Mouse (Mus musculus) thymus, postnatal 14 days (tissue): ENCODE data around the gene Aloxe3.

Experiments used
- DNase-seq: peaks from one replicate; pipeline ENCODE4 v3.0.0; 2021

Gene Aloxe3

DNA sequence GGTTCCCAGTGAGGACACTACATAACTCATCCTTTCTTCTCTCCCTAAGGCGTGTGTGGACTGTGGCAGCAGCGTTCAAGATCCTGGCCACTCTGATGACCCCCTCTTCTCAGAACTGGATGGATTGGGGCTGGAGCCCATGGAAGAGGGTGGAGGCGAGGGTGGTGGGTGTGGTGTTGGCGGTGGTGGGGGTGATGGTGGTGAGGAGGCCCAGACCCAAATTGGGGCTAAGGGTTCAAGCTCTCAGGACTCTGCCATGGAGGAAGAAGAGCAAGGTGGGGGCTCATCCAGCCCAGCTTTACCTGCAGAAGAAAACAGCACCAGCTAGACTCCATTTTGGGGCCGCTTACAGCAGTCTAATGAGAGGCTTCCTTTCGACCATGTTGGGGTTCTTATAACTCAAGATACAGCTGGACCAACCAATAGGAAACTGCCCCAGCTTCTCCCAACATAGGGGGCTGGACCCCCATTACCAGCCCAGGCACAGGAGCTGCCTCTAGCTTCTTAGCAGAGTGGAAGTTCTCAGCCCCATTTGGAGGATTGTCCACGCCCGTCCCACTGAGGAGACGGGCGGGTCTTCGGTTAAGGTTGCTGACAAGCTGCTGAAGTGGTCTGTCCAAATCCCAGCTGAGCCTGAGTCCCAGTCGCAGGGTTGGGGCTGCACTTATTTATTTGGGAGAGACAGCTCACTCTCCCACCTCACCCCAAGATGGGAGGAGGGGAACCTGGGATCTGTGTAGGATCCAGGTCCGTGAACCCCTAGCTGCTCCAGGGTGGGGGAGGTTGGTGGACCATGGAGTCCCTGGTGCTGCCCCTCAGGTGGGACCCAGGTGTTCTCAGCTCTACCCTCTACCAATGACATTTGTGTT lies 16.4 kb upstream of the Aloxe3 start:
- DNase-seq = no peak

DNA sequence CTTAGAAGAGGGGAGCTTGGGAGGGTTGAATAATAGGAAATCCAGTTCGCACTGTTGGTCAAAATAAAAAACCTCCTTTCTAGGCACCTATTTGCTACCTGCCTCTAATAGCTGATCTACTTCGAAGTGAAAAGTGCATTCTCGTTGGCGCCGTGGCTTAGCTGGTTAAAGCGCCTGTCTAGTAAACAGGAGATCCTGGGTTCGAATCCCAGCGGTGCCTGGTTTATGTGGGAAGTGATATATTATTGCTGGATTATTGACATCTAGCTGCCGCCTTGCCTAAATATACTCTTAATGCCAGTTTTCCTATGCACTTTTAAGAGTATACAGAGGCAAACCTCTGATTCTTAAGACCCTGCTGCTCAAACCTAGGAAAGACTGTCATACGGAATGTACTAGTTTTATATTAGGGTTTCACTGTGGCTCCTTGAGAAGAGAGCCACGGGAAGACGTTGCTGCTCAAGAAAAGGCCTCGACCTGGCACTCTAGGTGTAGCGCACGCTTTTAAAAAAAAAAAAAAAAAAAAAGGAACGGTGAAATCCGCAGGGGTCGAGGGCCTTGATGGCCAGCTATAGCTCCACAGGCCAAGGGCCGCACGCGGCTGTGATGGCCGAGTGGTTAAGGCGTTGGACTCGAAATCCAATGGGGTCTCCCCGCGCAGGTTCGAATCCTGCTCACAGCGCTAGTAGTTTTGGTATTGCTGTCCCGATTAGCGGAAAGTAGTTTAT lies 15.2 kb upstream of the Aloxe3 start:
- DNase-seq = peak; percentile 91

DNA sequence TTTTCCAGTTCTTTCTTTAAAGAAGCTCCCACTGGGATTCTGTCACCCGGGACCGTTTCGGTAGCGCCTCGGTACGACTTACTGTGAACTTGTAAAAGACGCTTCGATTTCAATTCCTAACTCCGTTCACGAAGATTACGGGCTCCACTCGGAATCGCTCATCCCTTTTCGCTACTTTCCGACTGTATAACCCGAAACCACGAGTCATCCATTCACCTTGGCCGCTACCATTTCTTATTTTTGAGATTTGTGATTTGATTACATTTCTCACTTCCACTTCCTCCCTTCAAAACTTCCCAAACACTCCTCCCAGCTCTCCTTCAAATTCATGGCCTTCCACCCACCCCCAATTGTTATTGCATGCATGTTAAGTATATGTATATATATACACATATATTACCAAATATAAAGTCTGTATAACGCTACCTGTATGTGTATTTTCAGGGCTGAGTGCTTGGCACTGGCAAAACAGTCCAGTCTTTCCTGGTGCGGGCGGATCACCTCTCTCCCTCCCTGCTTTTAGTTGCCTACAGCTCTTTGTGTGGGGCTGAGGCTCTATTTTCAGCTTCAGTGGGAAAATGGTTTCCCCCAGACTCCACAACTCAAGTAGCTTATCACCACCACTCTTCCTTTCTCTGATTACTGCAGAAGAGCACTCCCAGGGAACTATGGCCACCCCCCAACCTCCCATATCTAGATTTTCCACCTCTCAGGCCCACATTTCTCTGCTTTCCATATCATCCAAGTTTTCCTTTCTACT lies 14.5 kb upstream of the Aloxe3 start:
- no peak for DNase-seq

DNA sequence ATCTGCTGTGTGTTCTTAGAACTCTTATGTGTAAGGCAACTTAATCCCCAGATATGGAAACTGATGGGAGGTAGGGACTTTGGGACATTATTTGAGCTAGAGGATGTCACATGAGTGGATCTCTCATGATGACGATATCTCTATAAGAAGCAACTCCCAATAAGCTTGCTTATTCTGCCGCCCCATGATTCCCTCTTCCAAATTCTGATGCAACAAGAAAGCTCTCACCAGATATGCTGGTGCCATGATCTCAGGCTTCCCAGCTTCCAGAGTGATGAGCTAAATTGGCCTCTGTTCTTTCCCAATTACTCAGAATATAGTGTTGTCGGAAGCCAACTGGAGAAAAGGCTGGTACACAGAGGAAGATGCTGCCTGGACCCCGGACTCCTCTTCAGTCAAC lies 13.8 kb upstream of the Aloxe3 start:
- DNase-seq = no peak

DNA sequence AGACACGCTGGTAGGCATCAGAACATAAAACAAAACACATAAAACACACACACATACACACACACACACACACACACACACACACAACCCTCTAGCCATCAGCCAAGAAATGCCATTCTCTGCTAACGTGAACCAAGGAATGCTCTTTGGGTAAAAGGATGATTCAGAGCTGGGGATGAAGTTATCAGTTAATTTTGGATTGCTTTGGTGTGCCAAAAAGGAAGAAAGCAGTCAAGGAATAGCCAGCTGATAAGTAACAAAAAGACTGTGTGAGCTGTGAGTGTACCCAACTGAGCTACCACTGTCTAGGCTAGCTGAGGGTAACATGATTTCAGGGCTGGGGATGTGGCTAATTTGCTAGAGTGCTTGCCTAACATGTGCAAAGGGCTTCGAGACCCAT lies 11.7 kb upstream of the Aloxe3 start:
- DNase-seq = no peak

DNA sequence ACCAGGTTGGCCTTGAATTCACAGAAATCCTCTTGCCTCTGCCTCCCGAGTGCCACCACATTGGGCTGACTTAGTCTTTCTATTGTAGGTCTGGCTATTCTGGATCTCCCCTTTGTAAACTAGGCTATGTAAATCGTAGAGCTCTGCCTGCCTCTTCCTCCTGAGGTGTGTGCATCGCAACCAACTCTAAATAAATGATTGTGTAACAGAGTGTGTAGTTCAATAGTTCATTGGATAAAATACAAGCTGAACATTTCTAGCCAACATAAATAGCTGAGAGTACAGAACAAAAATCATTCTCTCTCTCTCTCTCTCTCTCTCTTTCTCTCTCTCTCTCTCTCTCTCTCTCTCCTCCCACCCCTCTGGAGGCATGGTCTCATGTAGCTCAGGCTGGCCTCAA lies 11.1 kb upstream of the Aloxe3 start:
- no peak for DNase-seq

DNA sequence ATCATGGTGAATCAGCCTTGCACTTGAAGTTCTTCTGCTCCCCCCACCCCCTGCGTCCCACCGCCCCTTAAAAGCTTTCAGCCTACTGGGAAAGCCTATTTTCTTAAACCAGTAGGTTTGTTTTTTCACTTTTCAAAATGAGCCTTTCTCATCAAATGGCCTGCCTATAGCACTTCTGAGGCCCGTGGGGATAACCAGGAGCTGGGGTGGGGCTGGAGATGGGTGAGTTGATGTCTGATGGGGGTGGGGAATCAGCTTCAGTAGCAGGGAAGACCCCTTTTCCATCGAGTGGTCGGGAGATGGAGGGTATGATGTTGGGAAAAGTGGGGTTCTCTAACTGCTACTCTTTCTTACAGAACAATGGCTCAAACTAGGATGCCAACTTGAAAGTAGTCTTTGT lies 8.9 kb upstream of the Aloxe3 start:
- no peak for DNase-seq

DNA sequence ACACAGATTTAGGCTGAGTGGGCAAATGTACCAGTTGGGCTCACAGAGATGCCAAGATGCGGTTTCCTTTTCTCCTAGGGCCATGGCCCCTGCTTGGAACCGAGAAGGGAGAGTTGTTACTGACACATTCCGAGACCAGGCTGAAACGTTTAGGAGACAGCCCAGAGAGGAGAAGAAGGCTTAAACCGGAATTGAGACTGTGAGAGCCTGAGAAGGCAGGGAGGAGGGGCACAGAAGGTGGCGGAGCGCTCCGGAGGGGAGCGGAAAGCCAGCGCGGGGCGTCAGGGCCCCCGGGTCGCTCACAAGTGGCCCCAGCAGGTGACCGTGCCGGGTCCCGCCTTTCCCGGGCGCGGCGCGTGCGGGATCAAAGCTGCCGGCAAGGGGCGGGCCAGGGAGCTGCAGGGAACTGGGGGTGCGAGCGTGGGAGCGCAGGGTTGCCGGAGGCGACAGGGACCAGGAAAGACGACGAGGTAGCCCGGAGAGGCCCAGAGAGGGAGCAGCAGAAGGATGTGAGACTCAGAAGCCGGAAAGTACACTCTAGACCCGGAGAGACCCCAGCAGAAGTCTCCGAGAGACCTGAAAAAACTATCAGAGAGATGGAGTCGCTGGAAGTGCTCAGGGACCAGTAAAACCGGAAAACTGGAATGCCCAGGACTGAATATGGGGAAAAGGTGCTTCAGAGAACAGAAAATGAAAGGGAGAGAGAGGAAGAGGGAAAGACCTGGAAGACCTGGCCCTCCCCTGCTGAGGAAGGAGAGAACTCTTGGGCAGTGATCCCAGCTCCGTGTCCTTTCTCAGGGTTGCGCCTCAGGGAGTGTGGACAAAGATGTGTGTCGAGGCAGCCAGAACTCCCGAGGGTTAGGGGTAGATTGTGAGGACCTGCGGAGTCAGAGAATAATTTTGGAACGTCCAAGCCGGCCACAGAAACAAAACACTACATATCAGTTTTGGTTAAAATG lies 7.7 kb upstream of the Aloxe3 start:
- DNase-seq = peak; percentile 81

DNA sequence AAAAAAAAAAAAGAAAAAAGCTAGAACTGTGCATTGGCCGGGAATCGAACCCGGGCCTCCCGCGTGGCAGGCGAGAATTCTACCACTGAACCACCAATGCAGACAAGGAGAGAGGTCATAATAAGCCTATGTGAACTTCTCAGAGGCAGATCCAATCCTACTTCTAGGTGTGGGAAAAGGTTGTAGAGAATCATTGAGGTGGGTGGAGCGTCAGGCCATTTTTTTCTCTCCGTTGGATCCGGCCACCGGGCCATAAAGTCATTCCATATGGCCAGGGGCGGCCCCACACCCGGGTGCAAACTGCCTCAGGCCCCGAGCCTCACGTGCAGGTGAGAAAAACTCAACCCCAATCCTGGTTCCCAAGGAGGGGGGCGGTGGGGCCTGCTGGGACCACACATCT lies 6.9 kb upstream of the Aloxe3 start:
- DNase-seq = peak; percentile 86

DNA sequence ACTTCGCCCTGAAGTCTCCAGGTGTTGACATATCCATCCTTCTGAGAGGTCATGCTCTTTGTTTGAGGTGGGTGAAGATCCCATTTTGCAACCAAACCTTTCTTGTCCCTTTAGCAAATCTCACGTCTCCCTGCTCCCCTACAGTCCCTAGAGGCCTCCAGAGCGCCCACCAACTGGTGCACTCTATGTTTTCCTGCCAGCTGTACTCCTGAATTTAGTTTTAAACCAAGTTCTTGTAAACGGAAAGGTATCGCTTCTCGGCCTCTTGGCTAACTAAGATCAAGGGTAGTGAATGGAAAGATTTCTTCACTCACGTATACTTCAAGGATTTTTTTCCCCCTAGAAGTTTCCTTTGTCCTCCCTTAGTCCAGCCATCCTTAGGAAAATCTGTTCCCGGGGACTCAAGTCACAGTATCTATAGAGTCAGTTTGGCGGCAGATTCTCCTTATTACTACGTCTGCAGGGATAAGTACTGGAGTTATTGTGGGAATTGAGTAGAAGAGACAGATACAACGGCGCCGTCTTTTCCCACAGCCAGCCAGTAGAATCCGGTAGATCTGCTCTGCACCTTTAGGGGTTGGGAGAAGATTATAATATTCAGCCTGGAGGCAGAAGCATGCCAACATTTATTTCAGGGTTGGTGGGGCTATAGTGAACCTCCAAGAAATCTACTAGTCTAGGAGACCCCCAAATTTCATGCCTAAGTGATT lies 6.1 kb upstream of the Aloxe3 start:
- DNase-seq = no peak

DNA sequence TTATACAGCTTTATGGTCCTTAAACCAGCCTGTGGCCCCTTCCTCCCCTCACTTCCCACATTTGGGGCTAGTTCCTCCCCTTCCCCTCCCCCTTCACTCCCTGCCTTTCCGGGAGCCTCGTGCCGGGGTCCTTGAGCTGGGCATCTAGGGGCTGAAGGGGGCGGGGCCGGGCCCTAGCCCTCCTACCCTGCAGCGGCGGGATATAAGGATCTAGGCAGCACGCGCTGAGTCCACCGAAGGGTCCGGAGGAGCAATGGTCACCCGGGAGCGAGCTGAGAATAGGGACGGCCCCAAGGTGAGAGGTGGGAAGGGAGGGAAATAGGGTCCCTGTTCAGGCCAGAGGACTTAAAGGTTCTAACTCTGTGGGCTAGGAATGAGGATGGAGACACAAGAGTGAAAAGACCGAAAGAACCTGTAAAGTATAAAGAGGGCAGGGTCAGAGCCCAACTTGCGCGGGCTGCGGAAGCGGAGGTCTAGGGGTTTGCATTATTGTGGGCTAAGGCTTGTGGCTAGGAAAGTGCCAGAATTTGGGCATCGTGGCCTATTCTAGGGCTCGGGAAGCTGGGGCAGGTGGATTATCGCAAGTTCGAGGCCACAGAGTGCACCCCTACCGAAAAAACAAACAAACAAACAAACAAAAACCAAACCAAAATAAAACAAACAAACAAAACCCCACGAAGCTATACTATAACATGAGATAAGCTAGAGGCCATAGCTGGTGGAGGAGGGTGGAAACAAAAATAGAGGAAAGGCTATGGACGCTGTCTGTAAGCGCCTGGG lies 5.3 kb upstream of the Aloxe3 start, which contains the start of gene Hes7:
Gene Hes7, plus strand, starts transcription at position 184 of the 780 bp plus-strand sequence.
- peak; percentile 24 for DNase-seq

DNA sequence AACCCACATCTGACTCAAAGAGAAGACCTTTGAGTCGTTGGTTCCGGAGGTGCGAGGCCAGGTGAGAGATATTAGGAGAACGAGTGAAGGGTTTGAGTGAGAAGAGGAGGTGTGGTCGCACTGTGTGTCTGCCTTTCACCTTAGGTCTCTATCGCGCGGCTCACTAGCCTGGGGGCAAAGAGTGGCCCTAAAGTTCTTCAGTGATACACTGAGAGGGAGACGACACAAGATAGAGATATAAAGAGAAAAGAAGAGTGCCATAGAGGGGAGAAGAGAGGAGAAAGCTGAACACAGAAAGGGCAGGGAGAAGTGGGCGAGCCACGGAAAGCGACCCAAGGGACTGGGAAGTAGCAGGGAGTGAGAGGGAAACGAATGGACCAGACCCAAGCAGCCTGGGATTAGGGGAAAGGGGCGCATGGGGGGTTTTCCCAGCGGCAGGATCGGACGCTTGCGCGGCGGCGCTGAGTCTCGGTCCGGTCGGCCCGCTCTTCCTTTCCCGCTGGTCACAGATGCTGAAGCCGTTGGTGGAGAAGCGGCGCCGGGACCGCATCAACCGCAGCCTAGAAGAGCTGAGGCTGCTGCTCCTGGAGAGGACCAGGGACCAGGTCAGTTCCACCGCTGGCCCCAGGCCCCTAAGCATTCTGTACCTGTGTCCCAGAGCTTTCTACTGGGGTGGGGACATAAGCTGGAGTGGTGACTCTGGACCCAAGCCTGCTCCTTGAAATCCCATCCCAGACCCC lies 4.5 kb upstream of the Aloxe3 start:
- DNase-seq = no peak

DNA sequence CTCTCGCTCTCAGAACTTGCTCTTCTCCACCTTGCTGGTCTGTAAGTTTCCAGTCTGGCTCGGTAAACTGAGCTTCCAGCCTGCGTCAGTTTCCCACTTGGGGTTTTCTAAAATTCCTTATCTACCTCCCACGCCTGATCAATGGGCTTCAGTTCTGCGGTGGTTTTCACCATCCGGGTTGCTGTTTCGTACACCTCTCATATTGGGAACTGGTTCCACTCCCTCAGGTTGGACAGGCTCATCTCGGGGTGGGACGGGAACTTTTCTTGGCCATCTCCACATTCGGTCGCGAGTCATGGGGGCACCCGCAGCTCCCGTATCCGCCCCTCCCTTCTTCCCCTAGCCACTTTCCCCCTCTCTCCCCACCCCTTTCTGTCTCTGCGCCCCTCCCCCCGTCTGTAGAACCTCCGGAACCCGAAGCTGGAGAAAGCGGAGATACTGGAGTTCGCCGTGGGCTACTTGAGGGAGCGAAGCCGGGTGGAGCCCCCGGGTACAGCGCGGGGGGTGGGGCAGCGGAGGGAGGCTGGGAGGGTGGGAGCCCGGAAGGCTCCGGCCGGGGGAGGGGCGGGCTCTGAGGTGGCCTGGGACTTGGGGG lies 3.9 kb upstream of the Aloxe3 start:
- peak; percentile 54 for DNase-seq

DNA sequence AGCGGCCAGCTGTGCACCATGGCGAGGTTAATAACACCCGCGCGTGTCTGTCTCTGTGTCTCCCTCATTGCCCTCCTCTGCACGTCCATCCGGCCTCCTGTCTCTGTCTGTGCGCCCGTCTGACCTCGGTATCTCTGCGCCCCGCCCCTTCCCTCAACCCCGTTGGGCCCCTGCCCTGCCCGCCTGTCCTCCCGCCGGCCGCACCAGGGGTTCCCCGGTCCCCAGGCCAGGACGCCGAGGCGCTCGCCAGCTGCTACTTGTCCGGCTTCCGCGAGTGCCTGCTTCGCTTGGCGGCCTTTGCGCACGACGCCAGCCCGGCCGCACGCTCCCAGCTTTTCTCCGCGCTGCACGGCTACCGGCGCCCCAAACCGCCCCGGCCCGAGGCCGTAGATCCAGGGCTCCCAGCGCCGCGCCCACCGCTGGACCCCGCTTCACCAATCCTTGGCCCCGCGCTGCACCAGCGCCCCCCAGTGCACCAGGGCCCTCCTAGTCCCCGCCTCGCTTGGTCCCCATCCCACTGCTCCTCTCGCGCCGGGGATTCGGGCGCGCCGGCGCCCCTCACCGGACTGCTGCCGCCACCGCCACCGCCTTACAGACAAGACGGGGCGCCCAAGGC lies 3.3 kb upstream of the Aloxe3 start, which contains the start of gene 9130213A22Rik:
Gene 9130213A22Rik, minus strand, starts transcription at position 254 of the 616 bp plus-strand sequence.
- peak; percentile 88 for DNase-seq

DNA sequence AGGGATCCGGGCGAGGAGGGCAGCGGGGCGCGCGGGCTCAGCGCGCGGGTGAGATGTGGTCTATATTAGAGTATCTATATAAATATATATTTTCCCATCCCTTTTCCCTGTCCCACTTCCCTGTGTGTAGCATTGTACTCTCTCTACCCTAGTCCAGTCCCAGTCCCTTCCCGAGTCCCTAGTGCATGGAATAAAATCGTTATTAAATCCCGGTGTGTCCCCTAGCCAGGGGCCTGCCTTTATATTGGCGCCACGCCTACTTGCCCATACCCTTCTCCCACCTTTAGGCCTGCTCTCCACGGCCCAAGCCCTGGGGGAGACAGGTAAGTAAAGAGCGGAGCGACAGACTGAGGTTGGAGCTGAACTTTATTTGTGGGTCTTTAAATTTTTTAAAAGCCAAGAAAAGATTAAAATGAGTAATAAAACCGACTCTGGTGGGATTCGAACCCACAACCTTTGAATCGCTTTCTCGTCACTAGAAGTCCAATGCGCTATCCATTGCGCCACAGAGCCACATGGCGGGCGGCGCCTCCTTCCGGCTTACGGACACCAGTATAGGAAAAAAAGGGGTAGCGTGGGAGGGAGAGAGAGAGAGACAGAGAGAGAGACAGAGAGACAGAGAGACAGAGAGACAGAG lies 2.5 kb upstream of the Aloxe3 start:
- DNase-seq = peak; percentile 88

DNA sequence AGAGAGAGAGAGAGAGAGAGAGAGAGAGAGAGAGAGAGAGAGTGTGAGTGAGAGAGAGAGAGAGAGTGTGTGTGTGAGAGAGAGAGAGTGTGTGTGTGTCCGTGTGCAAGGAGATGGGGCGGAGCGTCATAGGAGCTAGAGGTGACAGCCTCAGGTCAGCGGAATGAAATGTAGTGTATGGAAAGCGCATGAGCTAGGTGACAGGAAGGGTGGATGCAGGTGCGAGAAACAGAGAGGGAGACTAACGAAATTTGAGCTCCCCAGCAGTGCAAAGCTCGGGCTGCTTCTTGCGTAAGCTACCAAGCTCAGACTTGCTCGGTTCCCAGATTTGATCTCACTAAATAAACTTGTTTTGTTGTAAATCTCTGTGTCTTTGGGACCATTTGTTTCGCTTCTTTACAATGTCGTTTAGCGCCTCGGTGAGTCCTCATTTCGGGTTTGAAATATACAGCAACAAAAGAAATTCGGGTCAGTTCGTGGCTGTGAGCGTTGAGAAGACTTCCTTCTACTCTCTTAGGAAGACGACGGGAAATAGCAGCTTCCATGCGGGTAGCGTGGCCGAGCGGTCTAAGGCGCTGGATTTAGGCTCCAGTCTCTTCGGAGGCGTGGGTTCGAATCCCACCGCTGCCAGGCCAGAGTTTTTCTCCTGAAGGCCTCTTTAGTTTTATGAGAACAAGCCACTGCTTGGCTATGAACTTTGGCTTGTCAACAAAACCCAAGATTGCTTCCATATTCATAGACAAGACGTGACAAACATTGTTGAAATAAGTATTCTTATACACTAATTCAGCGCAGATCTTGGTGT lies 1.8 kb upstream of the Aloxe3 start:
- DNase-seq = peak; percentile 84

DNA sequence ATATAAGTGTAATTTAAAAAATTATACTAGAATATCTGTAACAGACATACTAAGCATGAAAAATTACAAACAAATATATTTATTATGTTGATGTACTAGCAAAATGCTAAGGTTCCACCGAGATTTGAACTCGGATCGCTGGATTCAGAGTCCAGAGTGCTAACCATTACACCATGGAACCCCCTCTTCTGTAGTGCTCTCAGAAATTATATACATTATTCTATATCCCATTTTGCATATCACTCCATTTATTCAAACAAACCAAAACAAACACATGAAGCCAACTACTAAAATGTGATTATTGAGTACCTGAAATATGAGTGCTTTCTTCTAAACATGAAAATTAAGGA lies 1.2 kb upstream of the Aloxe3 start:
- peak; percentile 75 for DNase-seq
